Mouse (Mus musculus): ENCODE results near the gene Ulk1. TPM values are rescaled to one million over a fixed set of nuclear protein-coding genes. Genes with fewer than 3 reads are reported as not detected.

The Ulk1 gene
- polyA plus RNA-seq (2014; fragmentation: Nextera tagmentation; extraction: Ambion mirVana): 17.1 and 18.7 TPM in 2 replicates

GRCm38 (mm10) chr5:110809667-110810325, at the start of gene Ulk1:
Ulk1 (minus strand) TSS chr5:110810097.
- ATAC-seq (replicated peaks; ENCODE audit: insufficient number of reproducible peaks, low FRiP score, low TSS enrichment): peak; percentile 93
- Histone ChIP-seq H3K36me3 (ENCODE audit: control insufficient read depth, insufficient read depth, low read length) (no peaks in the 10 kb centered on the region; the same call in 1 of the 2 replicates), H3K9me3 (replicated peaks; ENCODE audit: control insufficient read depth, low read length) (no peaks in the 10 kb centered on the region), H3K4me1 (ENCODE audit: control insufficient read depth, insufficient read depth, low read length) (peaks cover 22% of the 10 kb centered on the region), H3K9ac (ENCODE audit: low read depth, low read length) (peak within 1 kb of the TSS; percentile 83), H3K4me3 (ENCODE audit: low read depth, low read length) (peak within 1 kb of the TSS; percentile 93), H3K27ac (ENCODE audit: low read depth, low read length) (peak within 1 kb of the TSS; percentile 80), H3K27me3 (ENCODE audit: control insufficient read depth, insufficient read depth, low read length) (no peaks in the 10 kb centered on the region), H3K4me2 (peak within 1 kb of the TSS; percentile 98)
- WGBS (ENCODE audit: insufficient replicate concordance): under 1% methylated on average over 74 of the region's 80 CpGs

- H3K4me3 ChIP-seq (ENCODE audit: low read depth, low read length): peak overlapping the region; percentile 19; the same call in 1 of the 2 replicates
- 35% methylated on average over 13 of the region's 13 CpGs for WGBS (ENCODE audit: insufficient replicate concordance)
Measured at GRCm38 (mm10) chr5:110859013-110859650, 49.2 kb upstream of the Ulk1 start.

GRCm38 (mm10) chr5:110857091-110857490, 47.2 kb upstream of the Ulk1 start:
- H3K4me3 ChIP-seq (ENCODE audit: low read depth, low read length): no peak overlapping the region
- no peak for ATAC-seq (replicated peaks; ENCODE audit: insufficient number of reproducible peaks, low FRiP score, low TSS enrichment)
- WGBS (ENCODE audit: insufficient replicate concordance): 31% methylated on average over 5 of the region's 5 CpGs
- H3K9me3 ChIP-seq (replicated peaks; ENCODE audit: control insufficient read depth, low read length): no peaks in the 10 kb centered on the region
- H3K4me2 ChIP-seq: no peak overlapping the region
- no peaks in the 10 kb centered on the region; the same call in 1 of the 2 replicates for H3K36me3 ChIP-seq (ENCODE audit: control insufficient read depth, insufficient read depth, low read length)
- H3K27ac ChIP-seq (ENCODE audit: low read depth, low read length): 0 out of 2 replicates have a peak overlapping the region, but pooled peaks have one; percentile 25
- H3K9ac ChIP-seq (ENCODE audit: low read depth, low read length): no peak overlapping the region
- 0 out of 2 replicates have a peak, but pooled peaks cover 5% of the 10 kb centered on the region for H3K4me1 ChIP-seq (ENCODE audit: control insufficient read depth, insufficient read depth, low read length)
- H3K27me3 ChIP-seq (ENCODE audit: control insufficient read depth, insufficient read depth, low read length): no peaks in the 10 kb centered on the region

More at GRCm38 (mm10) chr5:110859013-110859650, 49.2 kb upstream of the Ulk1 start:
- H3K4me2 ChIP-seq: peak overlapping the region; percentile 49
- peak overlapping the region; percentile 23; the same call in 1 of the 2 replicates for H3K9ac ChIP-seq (ENCODE audit: low read depth, low read length)
- peaks cover 3% of the 10 kb centered on the region for H3K36me3 ChIP-seq (ENCODE audit: control insufficient read depth, insufficient read depth, low read length)
- H3K9me3 ChIP-seq (replicated peaks; ENCODE audit: control insufficient read depth, low read length): no peaks in the 10 kb centered on the region
- H3K27me3 ChIP-seq (ENCODE audit: control insufficient read depth, insufficient read depth, low read length): no peaks in the 10 kb centered on the region
- peak overlapping the region; percentile 73 for H3K27ac ChIP-seq (ENCODE audit: low read depth, low read length)
- ATAC-seq (replicated peaks; ENCODE audit: insufficient number of reproducible peaks, low FRiP score, low TSS enrichment): no peak; the same call in 1 of the 2 replicates
- H3K4me1 ChIP-seq (ENCODE audit: control insufficient read depth, insufficient read depth, low read length): 0 out of 2 replicates have a peak, but pooled peaks cover 5% of the 10 kb centered on the region

GRCm38 (mm10) chr5:110852990-110853389, 43.1 kb upstream of the Ulk1 start:
- H3K36me3 ChIP-seq (ENCODE audit: control insufficient read depth, insufficient read depth, low read length): peaks cover 2% of the 10 kb centered on the region
- H3K4me3 ChIP-seq (ENCODE audit: low read depth, low read length): no peak overlapping the region
- H3K4me1 ChIP-seq (ENCODE audit: control insufficient read depth, insufficient read depth, low read length): 0 out of 2 replicates have a peak, but pooled peaks cover 5% of the 10 kb centered on the region
- H3K27ac ChIP-seq (ENCODE audit: low read depth, low read length): no peak overlapping the region
- H3K27me3 ChIP-seq (ENCODE audit: control insufficient read depth, insufficient read depth, low read length): no peaks in the 10 kb centered on the region
- no peak for ATAC-seq (replicated peaks; ENCODE audit: insufficient number of reproducible peaks, low FRiP score, low TSS enrichment)
- H3K9ac ChIP-seq (ENCODE audit: low read depth, low read length): no peak overlapping the region
- 82% methylated on average over 1 of the region's 1 CpGs for WGBS (ENCODE audit: insufficient replicate concordance)
- no peaks in the 10 kb centered on the region for H3K9me3 ChIP-seq (replicated peaks; ENCODE audit: control insufficient read depth, low read length)
- no peak overlapping the region for H3K4me2 ChIP-seq

- WGBS (ENCODE audit: insufficient replicate concordance): 89% methylated on average over 14 of the region's 14 CpGs
- peak overlapping the region; percentile 57 for H3K4me3 ChIP-seq (ENCODE audit: low read depth, low read length)
- peaks cover 7% of the 10 kb centered on the region for H3K4me1 ChIP-seq (ENCODE audit: control insufficient read depth, insufficient read depth, low read length)
- no peaks in the 10 kb centered on the region for H3K27me3 ChIP-seq (ENCODE audit: control insufficient read depth, insufficient read depth, low read length)
- peak overlapping the region; percentile 80 for H3K4me2 ChIP-seq
- ATAC-seq (replicated peaks; ENCODE audit: insufficient number of reproducible peaks, low FRiP score, low TSS enrichment): no peak
- no peak overlapping the region for H3K27ac ChIP-seq (ENCODE audit: low read depth, low read length)
- H3K36me3 ChIP-seq (ENCODE audit: control insufficient read depth, insufficient read depth, low read length): peaks cover 15% of the 10 kb centered on the region
- no peaks in the 10 kb centered on the region for H3K9me3 ChIP-seq (replicated peaks; ENCODE audit: control insufficient read depth, low read length)
- no peak overlapping the region for H3K9ac ChIP-seq (ENCODE audit: low read depth, low read length)
Measured at GRCm38 (mm10) chr5:110841046-110841862, 31.4 kb upstream of the Ulk1 start.

GRCm38 (mm10) chr5:110840465-110840864, 30.6 kb upstream of the Ulk1 start:
- no peak for ATAC-seq (replicated peaks; ENCODE audit: insufficient number of reproducible peaks, low FRiP score, low TSS enrichment)
- Histone ChIP-seq H3K9me3 (replicated peaks; ENCODE audit: control insufficient read depth, low read length) (no peaks in the 10 kb centered on the region), H3K4me2 (peak overlapping the region; percentile 80), H3K9ac (ENCODE audit: low read depth, low read length) (peak overlapping the region; percentile 76), H3K4me3 (ENCODE audit: low read depth, low read length) (peak overlapping the region; percentile 57), H3K27ac (ENCODE audit: low read depth, low read length) (peak overlapping the region; percentile 70), H3K36me3 (ENCODE audit: control insufficient read depth, insufficient read depth, low read length) (peaks cover 12% of the 10 kb centered on the region), H3K4me1 (ENCODE audit: control insufficient read depth, insufficient read depth, low read length) (peaks cover 13% of the 10 kb centered on the region), H3K27me3 (ENCODE audit: control insufficient read depth, insufficient read depth, low read length) (no peaks in the 10 kb centered on the region)
- 14% methylated on average over 4 of the region's 4 CpGs for WGBS (ENCODE audit: insufficient replicate concordance)

GRCm38 (mm10) chr5:110839678-110840365, 29.9 kb upstream of the Ulk1 start, which contains the start of the genes Hscb and Chek2:
Hscb (minus strand) TSS chr5:110839777.
Chek2 (plus strand) TSS chr5:110839979.
- WGBS (ENCODE audit: insufficient replicate concordance): under 1% methylated on average over 41 of the region's 41 CpGs
- Histone ChIP-seq H3K4me2 (peak within 1 kb of the TSS; percentile 80), H3K4me1 (ENCODE audit: control insufficient read depth, insufficient read depth, low read length) (peaks cover 13% of the 10 kb centered on the region), H3K27ac (ENCODE audit: low read depth, low read length) (peak within 1 kb of the TSS; percentile 70), H3K27me3 (ENCODE audit: control insufficient read depth, insufficient read depth, low read length) (no peaks in the 10 kb centered on the region), H3K36me3 (ENCODE audit: control insufficient read depth, insufficient read depth, low read length) (peaks cover 7% of the 10 kb centered on the region), H3K4me3 (ENCODE audit: low read depth, low read length) (peak within 1 kb of the TSS; percentile 57), H3K9me3 (replicated peaks; ENCODE audit: control insufficient read depth, low read length) (no peaks in the 10 kb centered on the region), H3K9ac (ENCODE audit: low read depth, low read length) (peak within 1 kb of the TSS; percentile 77)
- peak; percentile 93 for ATAC-seq (replicated peaks; ENCODE audit: insufficient number of reproducible peaks, low FRiP score, low TSS enrichment)

Measured in heart, embryonic 11.5 days (tissue).